Mouse (Mus musculus): ENCODE measurements at regions not wholly inside any gene's neighbourhood (a gene's known extent, or its start where the extent isn't known, plus 50 kb on each side); places are given as distances from the start of the nearest gene placed in this dataset.
"Not testable (repeated sequence)": the region's sequence is repeated elsewhere in the genome, so short reads cannot be mapped to it uniquely, and the experiment has no call there.

DNA sequence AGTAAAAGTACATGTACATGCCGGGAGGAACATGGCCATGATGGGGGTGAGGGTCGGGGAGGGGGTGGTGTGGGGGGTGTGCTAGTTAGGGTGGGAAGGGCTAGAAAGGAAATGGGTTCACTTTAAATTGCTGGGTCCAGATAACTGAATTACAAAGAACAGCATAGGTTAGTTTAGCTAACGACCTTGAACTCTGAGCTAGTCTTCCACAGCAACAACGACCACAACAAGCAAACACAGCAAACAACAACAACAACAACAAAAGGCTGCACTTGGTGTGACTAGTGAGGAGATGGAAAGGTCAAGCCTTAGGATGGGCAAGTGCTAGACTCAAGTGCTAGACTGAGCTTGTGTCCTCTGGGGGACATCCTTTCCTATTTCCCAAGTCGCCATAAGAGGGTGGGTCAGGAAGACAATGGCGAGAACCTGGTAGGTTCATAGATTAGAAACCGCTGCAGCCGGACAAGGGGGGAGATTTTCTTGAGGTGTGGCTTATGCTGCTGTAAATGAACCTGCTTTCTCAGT, 117.9 kb downstream of the Enc1 start:
- DNase-seq (ENCODE audit: low spot score in 2 of 2), result no peak

GRCm38 (mm10) chr13:97358261-97358660, 117.4 kb downstream of the Enc1 start:
- no peak for DNase-seq (ENCODE audit: low spot score in 2 of 2)

GRCm38 (mm10) chr13:97356923-97357807, 116.3 kb downstream of the Enc1 start:
- DNase-seq (ENCODE audit: low spot score in 2 of 2), result no peak

DNA sequence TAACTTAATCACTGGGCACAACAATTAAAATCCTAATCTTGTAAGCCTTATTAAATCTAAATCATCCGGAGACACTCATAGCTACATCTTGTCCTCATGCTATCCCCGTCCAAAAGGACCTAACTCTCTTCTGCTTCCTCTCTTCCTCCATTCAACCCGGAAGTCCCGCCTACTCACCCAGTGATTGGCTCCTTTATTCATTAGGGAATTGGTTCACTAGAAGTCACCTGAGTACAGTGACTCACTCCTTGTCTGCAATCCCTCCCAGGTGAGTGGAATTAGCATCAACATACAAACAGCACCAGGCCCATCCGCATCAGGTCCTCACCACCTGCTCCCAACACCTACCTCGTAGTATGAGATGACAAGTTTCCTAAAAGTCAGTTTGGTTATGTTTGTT, 114.5 kb downstream of the Enc1 start:
- DNase-seq (ENCODE audit: low spot score in 2 of 2), result not testable (repeated sequence)

- no peak for DNase-seq (ENCODE audit: low spot score in 2 of 2)
Measured at GRCm38 (mm10) chr13:97347696-97348095, 106.8 kb downstream of the Enc1 start.

DNA sequence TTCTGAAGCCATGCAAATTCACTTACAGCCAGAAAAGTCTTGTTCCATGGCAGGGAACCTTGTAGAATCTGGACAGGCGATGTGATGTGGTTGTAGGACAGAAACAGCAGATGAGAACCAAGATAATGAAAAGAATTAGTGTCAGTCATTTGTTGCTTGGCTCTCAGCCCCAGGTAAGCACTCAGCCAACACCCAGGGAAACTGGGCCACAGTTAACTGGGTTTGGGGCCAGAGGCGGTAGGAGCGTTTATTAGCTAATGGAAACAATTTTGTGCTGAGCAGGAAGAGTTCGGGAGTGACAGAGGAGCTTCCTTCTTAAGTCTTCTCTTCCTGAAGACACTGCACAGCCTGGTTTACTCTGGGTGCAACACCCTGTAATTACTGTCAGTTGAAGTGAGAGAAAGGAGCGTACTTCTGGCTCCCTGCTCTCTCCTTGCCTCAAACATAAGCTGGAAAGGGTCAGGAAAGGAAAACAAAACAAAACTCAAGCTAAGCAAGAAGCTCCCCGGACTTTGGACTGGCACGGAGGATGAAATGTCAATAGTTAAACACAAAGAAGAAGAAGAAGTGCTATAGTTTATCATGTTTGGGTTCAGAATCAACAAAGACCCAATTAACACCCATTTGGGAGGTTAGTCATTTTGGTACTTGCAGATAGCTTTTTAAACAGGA, 100.4 kb downstream of the Enc1 start:
- DNase-seq (ENCODE audit: low spot score in 2 of 2), result no peak

- no peak for DNase-seq (ENCODE audit: low spot score in 2 of 2)
Measured at GRCm38 (mm10) chr13:97337954-97338353, 97.0 kb downstream of the Enc1 start.

DNA sequence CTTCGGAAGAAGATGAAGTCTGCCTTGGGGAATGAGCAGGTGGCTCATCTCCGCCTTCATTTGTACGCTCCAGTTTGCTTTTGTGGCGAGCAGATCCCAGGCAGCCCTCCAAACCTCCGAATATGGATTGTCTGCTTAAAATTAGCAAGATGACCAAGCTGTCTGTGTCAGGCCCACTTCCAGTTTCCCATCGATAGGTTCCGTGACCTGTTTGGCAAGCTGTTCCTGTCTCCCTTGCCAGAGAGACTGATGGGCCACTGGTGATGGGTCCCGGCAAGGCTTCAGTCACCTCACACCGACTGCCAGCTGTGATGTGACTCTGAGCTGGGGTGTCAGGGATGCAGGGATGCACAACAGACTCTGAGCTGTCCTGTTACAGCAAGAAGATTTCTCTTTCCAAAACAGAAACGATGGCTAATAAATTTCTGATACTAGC, 96.4 kb downstream of the Enc1 start:
- peak; percentile 67 to 74 for DNase-seq (ENCODE audit: low spot score in 2 of 2)

- DNase-seq (ENCODE audit: low spot score in 2 of 2), result no peak
Measured at GRCm38 (mm10) chr13:97333801-97334534, 93.1 kb downstream of the Enc1 start.

DNA sequence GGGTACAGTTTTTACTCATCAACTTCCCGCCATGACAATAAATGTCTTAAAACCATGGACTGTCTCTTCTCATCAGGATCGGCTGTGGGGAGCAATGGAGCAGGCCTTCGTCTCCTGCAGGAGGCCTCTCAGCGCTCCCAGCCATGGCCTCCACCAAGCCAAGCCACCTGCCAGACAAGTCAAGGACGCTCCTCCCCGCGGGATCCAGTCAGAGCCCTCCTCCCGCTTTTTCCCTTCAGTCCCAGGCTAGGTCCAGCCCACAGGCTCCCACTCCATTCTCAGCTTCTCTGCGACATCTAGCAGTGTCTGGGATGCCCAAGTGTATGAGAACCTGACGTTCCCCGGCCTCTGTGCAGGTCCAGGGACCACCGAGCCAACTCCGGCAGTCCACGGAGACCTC, 90.2 kb downstream of the Enc1 start:
- DNase-seq (ENCODE audit: low spot score in 2 of 2), result no peak

DNA sequence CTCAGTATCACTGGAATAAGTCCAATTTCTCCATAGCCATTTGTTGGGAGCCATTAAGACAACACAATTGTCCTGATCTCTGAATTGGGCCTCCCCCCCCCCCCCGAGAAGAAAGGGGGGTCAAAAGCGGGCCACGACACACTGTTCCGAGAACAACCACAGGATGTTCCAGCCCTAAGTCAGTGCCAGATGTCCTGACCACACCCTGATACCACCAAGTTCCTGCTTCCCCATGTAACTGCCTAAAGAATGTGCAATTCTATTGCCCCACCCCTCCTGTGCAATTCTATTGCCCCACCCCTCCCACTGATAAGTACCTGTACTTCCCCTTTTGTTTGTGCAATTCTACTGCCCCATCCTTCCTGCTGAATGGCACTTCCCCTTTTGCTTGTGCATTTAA, 80.4 kb downstream of the Enc1 start:
- not testable (repeated sequence) for DNase-seq (ENCODE audit: low spot score in 2 of 2)

GRCm38 (mm10) chr13:97320756-97321155, 79.9 kb downstream of the Enc1 start:
- DNase-seq (ENCODE audit: low spot score in 2 of 2), result no peak

DNA sequence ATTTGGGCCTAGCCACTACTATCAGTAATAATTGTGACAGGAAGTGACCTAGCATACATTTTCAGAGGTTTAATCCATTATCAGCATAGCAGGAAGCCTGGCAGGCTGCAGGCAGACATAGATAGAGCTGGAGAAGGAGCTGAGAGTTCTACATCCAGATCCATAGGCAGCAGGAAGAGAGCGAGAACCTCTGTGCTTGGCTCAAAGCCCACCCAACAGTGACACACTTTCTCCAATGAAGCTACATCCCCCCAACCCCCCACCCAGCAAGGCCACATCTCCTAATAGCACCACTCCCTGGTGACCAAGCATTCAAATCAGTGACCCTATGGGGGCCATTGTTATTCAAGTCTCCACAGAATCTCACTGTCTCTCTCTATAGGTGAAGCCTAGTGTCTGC, 79.4 kb downstream of the Enc1 start:
- no peak for DNase-seq (ENCODE audit: low spot score in 2 of 2)

DNA sequence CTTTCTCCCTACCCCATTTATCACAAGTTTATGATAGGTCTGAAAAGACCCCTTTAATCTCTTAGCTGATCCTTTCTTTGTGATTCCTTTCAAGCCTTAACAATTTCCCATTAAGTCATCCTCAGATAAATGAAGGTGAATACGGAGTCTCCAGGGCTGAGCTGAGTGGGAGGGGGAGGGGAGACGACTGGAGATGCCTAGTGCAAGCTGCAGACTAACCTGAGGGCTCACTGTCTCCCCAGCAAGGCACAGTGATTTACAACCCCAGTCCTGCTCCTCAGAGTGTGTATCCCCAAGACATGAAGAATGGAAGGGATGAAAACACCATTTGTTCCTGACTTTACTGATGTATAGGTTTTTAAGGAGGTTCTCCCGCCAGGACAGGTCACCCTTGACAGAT, 76.7 kb downstream of the Enc1 start:
- no peak for DNase-seq (ENCODE audit: low spot score in 2 of 2)

- DNase-seq (ENCODE audit: low spot score in 2 of 2), result no peak
Measured at GRCm38 (mm10) chr13:97312420-97313370, 71.8 kb downstream of the Enc1 start.

GRCm38 (mm10) chr13:97311340-97311739, 70.4 kb downstream of the Enc1 start:
- DNase-seq (ENCODE audit: low spot score in 2 of 2), result no peak

GRCm38 (mm10) chr13:97310855-97311189, 69.9 kb downstream of the Enc1 start:
- DNase-seq (ENCODE audit: low spot score in 2 of 2), result no peak

GRCm38 (mm10) chr13:97310186-97310854, 69.4 kb downstream of the Enc1 start:
- peak in 1 of 2 experiments; percentile 25 for DNase-seq (ENCODE audit: low spot score in 2 of 2)

DNA sequence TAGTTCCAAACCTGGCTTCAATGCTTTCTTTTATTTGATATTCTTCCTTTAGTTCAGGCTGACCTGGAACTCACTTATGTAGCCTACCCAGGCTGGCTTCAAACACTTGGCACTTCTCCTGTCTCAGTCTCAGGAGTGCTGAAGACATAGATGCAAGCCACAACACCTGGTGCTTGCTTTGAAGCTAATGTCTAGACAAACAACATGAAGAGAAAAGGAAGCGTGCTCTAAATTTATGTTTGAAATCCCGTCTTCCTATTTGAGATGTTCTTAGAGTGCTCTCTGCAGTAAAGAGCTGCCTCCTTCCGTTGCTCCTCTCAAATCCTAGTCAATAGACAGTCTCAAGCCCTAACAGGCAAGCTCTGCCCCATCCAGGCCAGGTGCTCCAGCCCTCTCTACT, 68.5 kb downstream of the Enc1 start:
- DNase-seq (ENCODE audit: low spot score in 2 of 2), result no peak

DNA sequence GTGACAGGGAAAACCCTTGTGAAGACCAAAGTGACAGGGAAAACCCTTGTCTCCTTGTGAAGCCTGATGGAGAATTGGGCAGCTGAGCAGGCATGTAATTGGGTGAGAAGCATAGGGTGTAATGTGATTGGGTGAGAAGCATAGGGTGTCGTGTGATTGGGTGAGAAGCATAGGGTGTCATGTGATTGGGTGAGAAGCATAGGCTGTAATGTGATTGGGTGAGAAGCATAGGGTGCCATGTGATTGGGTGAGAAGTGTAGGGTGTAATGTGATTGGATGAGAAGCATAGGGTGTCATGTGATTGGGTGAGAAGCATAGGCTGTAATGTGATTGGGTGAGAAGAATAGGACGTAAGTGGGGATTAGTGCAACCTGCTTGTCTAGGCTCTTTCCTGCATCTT, 67.5 kb downstream of the Enc1 start:
- DNase-seq (ENCODE audit: low spot score in 2 of 2), result no peak
